Mouse (Mus musculus) forebrain, embryonic 16.5 days (tissue): ENCODE measurements around the gene Scap. TPM values are rescaled to one million over a fixed set of nuclear protein-coding genes. Genes with fewer than 3 reads are reported as not detected.
A peak's percentile ranks its signal among the peaks of the same experiment; 100 is the strongest.

Source experiments
- ATAC-seq: fragments of 200-750 bp; cut with Nextera tagmentation; 2 replicates; pipeline ENCODE4 v1.8.0; 2017; ENCODE audit warnings: mild to moderate bottlenecking, moderate library complexity
- H3K27ac ChIP-seq: fragments of 300-500 bp; sonication (generic); 2 replicates; pipeline ENCODE4 v1.5.1; 2014; ENCODE audit warnings: low read length, control low read depth
- H3K27me3 ChIP-seq: fragments of 300-500 bp; sonication (generic); replicated peaks from 2 replicates; pipeline ENCODE4 v1.6.1; 2014; ENCODE audit warnings: low read length; ENCODE audit not compliant: control insufficient read depth, insufficient read depth
- H3K36me3 ChIP-seq: fragments of 300-500 bp; sonication (generic); 2 replicates; pipeline ENCODE4 v1.6.1; 2014; ENCODE audit not compliant: control insufficient read depth, insufficient read depth
- H3K4me1 ChIP-seq: fragments of 300-500 bp; sonication (generic); replicated peaks from 2 replicates; pipeline ENCODE4 v1.6.1; 2014; ENCODE audit warnings: low read length; ENCODE audit not compliant: control insufficient read depth, insufficient read depth
- H3K4me2 ChIP-seq: fragments of 300-500 bp; sonication (generic); 2 replicates; pipeline ENCODE4 v1.6.1; 2014; ENCODE audit warnings: mild to moderate bottlenecking, low read length, control low read depth
- H3K4me3 ChIP-seq: fragments of 300-500 bp; sonication (generic); replicated peaks from 2 replicates; pipeline ENCODE4 v1.5.1; 2014; ENCODE audit warnings: mild to moderate bottlenecking, low read length, control low read depth
- H3K9ac ChIP-seq: fragments of 300-500 bp; sonication (generic); replicated peaks from 2 replicates; pipeline ENCODE4 v1.6.1; 2014; ENCODE audit warnings: low read depth, low read length, control low read depth
- H3K9me3 ChIP-seq: fragments of 300-500 bp; sonication (generic); 2 replicates; pipeline ENCODE4 v1.6.1; 2016; ENCODE audit warnings: low read length; ENCODE audit not compliant: control insufficient read depth
- WGBS: fragments of 180-500 bp; shearing (Covaris S2); extraction: QIAGEN DNeasy Blood & Tissue Kit; methylation state at CpG from one replicate; pipeline ENCODE4 v1.1.7; 2014; 5-methylcytosine and 5-hydroxymethylcytosine counted together
- polyA plus RNA-seq: library from polyadenylated mRNA; unstranded; fragments of >200 nt; fragmentation: Nextera tagmentation; extraction: Ambion mirVana; gene quantifications from 2 replicates; pipeline ENCODE4 v1.2.1, GENCODE M21; 2015

Gene Scap
- 51.1 and 51.4 TPM in 2 replicates for polyA plus RNA-seq

DNA sequence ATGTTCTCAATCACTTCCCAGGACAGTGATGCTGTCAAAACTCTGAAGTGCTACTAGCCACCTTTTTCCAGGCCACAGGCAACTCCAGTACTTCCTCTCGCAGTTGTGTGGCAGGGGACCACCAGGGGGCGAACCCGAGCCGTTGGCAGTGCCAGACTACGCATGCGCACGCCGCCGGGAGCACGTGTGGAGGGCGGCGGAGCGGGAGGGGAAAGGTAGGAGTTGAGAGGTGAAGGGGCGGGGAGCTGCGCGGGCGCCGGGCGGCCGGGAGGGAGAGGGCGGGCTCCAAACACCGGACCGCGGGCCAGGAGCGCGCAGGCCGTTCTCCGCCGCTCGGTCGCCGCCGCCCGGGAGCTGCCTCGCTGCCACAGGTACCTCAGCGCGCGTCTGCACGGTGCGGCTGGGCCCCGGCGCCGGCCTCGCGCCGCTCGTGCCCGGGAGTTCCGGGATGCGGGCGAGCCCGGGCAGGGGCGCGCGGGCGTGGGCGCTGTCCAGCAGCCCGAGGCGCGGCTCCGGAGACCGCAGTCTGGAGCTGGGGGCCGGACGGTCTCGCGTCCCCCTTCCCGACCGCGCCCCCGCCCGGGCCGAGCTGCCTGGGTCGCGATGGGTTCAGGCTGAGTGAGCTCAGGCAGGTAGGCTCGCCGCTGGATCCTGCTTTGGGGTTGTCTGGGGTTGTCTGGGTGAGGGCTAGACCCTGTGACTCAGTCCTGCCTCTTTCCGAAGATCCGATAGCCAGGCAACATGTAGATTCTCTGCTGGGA lies at the start of gene Scap:
Gene Scap (plus strand): TSS at position 154 of the 761 bp plus-strand sequence.
- under 1% methylated on average over 48 of the region's 78 CpGs for WGBS
- Histone ChIP-seq H3K9me3 (no peaks in the 10 kb centered on the region), H3K4me2 (peak within 1 kb of the TSS; percentile 72), H3K36me3 (no peaks in the 10 kb centered on the region), H3K27ac (no peak within 1 kb of the TSS; the same call in 1 of the 2 replicates), H3K4me3 (peak within 1 kb of the TSS; percentile 56), H3K27me3 (no peaks in the 10 kb centered on the region), H3K4me1 (peaks cover 14% of the 10 kb centered on the region), H3K9ac (peak within 1 kb of the TSS; percentile 79)
- peak; percentile 94 for ATAC-seq

DNA sequence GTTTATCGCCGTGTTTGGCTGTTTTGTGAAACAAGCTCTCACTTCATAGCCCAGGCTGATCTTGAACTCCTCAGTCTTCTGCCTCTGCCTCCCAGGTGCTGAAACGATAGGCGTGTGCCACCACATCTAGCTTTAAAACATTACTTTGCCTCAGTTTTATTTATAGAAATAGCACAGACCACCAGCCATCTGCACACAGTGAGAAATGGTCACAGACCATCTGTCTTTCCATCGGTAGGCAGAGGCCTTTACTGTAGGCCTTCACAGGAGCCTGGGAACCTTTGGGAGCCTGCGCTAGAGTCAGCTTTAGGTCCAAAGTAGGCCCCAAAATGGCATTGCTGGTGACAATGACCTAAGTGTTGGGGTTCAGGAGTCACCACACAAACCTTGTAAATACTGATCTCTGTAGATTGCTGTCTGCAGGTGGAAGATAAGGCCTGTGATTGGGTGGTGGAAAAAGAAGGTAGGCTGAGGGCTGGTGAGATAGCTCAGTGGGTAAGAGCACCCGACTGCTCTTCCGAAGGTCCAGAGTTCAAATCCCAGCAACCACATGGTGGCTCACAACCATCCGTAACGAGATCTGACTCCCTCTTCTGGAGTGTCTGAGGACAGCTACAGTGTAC lies 48.9 kb upstream of the Scap start:
- Histone ChIP-seq H3K27ac (no peak overlapping the region), H3K4me1 (peaks cover 12% of the 10 kb centered on the region), H3K9me3 (no peaks in the 10 kb centered on the region), H3K36me3 (no peaks in the 10 kb centered on the region), H3K4me3 (no peak overlapping the region), H3K9ac (no peak overlapping the region), H3K27me3 (no peaks in the 10 kb centered on the region), H3K4me2 (no peak overlapping the region)
- WGBS, result 85% methylated on average over 8 of the region's 10 CpGs
- no peak for ATAC-seq

DNA sequence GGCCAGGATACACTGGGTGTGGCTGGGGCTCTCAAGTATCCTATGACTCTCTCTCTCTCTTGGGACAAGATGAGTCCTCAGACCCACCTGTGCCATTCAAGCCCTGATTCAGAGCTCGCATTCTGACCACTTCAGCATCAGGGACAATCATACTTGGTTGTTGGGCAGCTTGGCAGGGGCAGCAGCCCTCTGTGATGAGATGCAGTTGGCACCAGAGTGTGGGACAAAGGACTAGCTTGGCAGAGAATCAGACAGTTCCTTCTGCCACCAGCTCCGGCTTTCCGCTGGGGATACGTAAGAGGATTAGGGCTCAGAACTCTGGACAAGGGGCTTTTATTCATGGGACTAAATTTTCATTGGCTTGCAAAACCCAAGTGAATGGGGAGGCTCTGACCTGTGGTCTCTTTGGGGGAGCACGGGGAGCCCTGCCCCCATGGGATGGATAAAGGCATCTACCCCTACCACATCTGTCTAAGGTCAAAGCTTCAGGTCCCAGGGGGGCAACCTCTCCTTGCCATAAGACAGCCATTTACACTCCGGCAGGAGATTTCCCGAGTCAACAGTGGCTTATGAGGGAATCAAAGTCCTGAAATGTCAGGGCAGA lies 45.7 kb upstream of the Scap start:
- H3K9ac ChIP-seq, result no peak overlapping the region
- peak overlapping the region; percentile 67 for H3K27ac ChIP-seq
- H3K4me2 ChIP-seq, result no peak overlapping the region
- 21% methylated on average over 7 of the region's 7 CpGs for WGBS
- H3K36me3 ChIP-seq, result no peaks in the 10 kb centered on the region
- H3K9me3 ChIP-seq, result no peaks in the 10 kb centered on the region
- H3K4me1 ChIP-seq, result peaks cover 12% of the 10 kb centered on the region
- ATAC-seq, result peak; percentile 94
- no peaks in the 10 kb centered on the region for H3K27me3 ChIP-seq
- H3K4me3 ChIP-seq, result no peak overlapping the region

DNA sequence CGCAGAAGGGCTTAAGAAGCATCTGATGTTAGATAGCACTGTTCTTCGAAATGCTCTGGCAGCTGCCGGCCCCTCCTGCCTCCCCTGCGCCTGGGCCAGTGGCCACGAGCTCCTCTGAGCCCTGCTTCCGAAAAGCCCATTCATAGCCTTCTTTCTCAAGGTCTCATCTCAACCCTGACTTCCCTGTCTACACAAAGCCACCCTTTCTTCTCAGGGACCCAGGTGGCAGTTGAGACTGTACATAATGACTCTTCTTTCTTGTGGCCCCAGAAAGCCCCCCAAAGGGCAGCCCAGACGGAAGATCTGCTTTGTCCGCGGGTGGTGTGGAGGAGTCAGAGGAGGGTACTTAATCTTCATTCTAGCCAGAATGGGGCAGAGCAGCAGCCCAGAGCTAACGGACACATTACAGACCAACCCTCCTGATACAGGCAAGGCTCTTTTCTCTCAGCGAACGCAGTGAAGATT lies 39.8 kb upstream of the Scap start:
- no peak overlapping the region for H3K27ac ChIP-seq
- H3K9me3 ChIP-seq, result no peaks in the 10 kb centered on the region
- H3K4me1 ChIP-seq, result no peaks in the 10 kb centered on the region; the same call in 1 of the 2 replicates
- no peak overlapping the region for H3K4me3 ChIP-seq
- WGBS, result 58% methylated on average over 12 of the region's 12 CpGs
- no peak overlapping the region for H3K4me2 ChIP-seq
- H3K36me3 ChIP-seq, result no peaks in the 10 kb centered on the region
- H3K9ac ChIP-seq, result no peak overlapping the region
- ATAC-seq, result no peak
- no peaks in the 10 kb centered on the region for H3K27me3 ChIP-seq

DNA sequence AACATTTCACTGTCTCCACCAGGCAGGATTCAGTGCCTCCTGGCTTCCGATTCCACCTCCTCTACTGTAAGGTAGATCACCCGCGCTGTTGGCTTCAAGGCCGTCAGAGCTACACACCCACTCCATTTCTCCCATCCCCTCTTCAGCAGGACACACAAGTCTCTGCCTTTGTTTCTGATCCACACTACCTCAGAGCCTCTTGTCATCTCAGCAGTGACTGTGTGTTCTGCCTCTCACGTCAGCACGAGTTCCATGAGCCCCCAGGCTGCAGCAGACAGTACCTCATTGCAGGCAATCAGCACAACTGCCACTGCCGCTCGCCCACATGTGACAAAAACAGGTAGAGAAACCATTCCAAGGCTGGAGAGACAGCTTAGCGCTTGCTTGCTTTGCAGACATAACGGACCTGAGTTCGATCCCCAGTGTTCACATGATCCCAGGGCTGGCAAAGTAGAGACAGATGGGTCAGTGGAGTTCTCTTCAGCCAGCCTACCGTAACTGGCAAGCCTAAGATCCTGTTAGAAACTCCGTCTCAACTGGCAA lies 39.1 kb upstream of the Scap start:
- Histone ChIP-seq H3K9me3 (no peaks in the 10 kb centered on the region), H3K9ac (no peak overlapping the region), H3K4me2 (no peak overlapping the region), H3K27me3 (no peaks in the 10 kb centered on the region), H3K4me3 (no peak overlapping the region), H3K27ac (no peak overlapping the region), H3K36me3 (no peaks in the 10 kb centered on the region), H3K4me1 (no peaks in the 10 kb centered on the region; the same call in 1 of the 2 replicates)
- 89% methylated on average over 13 of the region's 13 CpGs for WGBS
- no peak for ATAC-seq

DNA sequence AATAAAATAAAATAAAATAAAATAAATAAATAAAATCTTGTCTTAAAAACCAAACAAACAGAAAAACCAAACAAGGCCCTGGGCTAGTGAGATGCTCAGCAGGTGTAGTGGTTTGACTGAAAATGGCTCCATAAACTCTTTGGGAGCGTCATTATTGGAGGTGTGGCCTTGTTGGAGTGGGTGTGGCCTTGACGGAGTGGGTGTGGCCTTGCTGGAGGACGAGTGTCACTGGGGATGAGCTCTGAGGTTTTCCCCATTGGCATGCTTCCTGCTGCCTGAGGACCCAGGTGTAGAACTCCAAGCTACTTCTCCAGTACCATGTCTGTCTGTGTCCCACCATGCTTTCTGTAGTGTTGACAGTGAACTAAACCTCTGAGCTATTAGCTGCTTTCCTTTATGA lies 38.3 kb upstream of the Scap start:
- 60% methylated on average over 3 of the region's 3 CpGs for WGBS
- Histone ChIP-seq H3K4me2 (no peak overlapping the region), H3K4me1 (no peaks in the 10 kb centered on the region; the same call in 1 of the 2 replicates), H3K9ac (no peak overlapping the region), H3K27ac (no peak overlapping the region), H3K27me3 (no peaks in the 10 kb centered on the region), H3K9me3 (no peaks in the 10 kb centered on the region), H3K36me3 (no peaks in the 10 kb centered on the region), H3K4me3 (no peak overlapping the region)
- ATAC-seq, result no peak

DNA sequence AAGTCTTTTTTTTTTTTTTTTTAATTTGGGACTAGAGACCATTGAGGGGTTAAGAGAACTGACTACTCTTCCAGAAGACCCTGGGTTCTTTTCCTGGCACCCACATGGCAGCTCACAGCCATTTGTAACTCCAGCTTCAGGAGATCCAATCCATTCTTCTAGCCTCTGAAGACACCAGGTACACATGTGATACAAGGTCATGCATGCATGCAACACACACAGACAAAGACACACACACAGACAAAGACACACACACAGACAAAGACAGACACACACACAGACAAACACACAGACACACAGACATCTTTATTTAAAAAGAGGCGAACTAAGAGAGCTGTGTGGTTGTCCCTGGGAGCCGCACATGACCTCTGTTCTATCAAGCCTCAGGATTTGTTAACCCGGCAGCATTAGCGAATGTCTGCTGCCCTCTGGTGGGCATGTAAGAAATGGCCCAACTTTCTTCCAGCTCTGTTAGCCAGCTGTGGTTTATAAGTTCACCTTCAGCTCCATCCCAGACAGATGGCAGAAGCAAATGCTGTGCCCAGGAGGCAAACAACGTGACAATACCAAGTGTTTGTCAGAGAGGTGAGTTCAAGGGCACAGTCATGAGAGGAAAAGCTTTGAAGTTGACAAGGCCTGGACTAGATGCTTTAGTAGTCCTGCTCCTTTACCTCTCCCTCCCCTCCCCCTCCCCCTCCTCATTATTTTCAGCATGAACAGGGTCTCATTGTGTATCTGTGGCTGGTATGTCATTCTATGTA lies 36.0 kb upstream of the Scap start:
- H3K4me3 ChIP-seq, result no peak overlapping the region
- H3K4me2 ChIP-seq, result no peak overlapping the region
- no peaks in the 10 kb centered on the region for H3K36me3 ChIP-seq
- no peak overlapping the region for H3K9ac ChIP-seq
- no peak overlapping the region for H3K27ac ChIP-seq
- WGBS, result 4% methylated on average over 5 of the region's 5 CpGs
- H3K9me3 ChIP-seq, result no peaks in the 10 kb centered on the region
- peak; percentile 78 for ATAC-seq
- H3K4me1 ChIP-seq, result no peaks in the 10 kb centered on the region; the same call in 1 of the 2 replicates
- no peaks in the 10 kb centered on the region for H3K27me3 ChIP-seq

DNA sequence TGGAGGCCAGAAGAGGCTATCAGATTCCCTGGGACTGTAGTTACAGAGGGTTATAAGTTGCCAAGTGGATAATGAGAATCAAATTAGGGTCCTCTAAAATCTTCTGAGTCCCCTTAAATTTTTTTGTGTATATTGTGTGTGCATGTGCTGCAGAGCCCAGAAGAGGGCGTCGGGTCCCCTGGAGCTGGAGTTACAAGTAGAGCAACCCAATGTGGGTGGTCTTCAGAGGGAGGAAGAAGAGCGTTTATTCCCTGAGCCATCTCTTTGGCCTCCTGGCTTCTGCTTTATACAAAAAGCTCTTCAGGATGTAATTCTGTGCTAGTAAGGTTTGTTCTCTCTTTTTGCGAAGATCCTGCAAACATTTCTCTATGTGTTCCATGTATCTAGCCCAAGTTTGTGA lies 28.6 kb upstream of the Scap start:
- Histone ChIP-seq H3K4me2 (peak overlapping the region; percentile 77), H3K4me1 (peaks cover 12% of the 10 kb centered on the region), H3K27me3 (no peaks in the 10 kb centered on the region), H3K27ac (peak overlapping the region; percentile 94), H3K36me3 (no peaks in the 10 kb centered on the region), H3K4me3 (peak overlapping the region; percentile 68), H3K9me3 (no peaks in the 10 kb centered on the region), H3K9ac (peak overlapping the region; percentile 80)
- ATAC-seq, result no peak
- 2% methylated on average over 4 of the region's 4 CpGs for WGBS
